Mouse (Mus musculus) thymus, adult 2 months (tissue): Measurements from ENCODE around the gene Trim28. TPM values are rescaled to one million over a fixed set of nuclear protein-coding genes. Genes with fewer than 3 reads are reported as not detected.
A peak's percentile ranks its signal among the peaks of the same experiment; 100 is the strongest.

Experiments
- DNase-seq: peaks from one replicate; pipeline ENCODE4 v3.0.0; 2021
- H3K27ac ChIP-seq: fragments of 200-500 bp; 2 replicates; pipeline ENCODE4 v1.5.1; 2012; ENCODE audit warnings: low read length, control low read depth; ENCODE audit not compliant: control insufficient read depth, insufficient read depth
- H3K27me3 ChIP-seq: fragments of 200-500 bp; 2 replicates; pipeline ENCODE4 v1.6.1; 2012; ENCODE audit warnings: mild to moderate bottlenecking, low read length, moderate library complexity, mixed read lengths; ENCODE audit not compliant: control insufficient read depth, insufficient read depth
- H3K36me3 ChIP-seq: fragments of 200-500 bp; 2 replicates; pipeline ENCODE4 v1.6.1; 2012; ENCODE audit warnings: mild to moderate bottlenecking, low read length, moderate library complexity; ENCODE audit not compliant: control insufficient read depth, insufficient read depth
- H3K4me1 ChIP-seq: fragments of 200-500 bp; replicated peaks from 2 replicates; pipeline ENCODE4 v1.6.1; 2012; ENCODE audit warnings: low read length; ENCODE audit not compliant: control insufficient read depth, insufficient read depth
- H3K4me3 ChIP-seq: fragments of 200-500 bp; 2 replicates; pipeline ENCODE4 v1.5.1; 2012; ENCODE audit warnings: mild to moderate bottlenecking, low read length, control low read depth, moderate library complexity; ENCODE audit not compliant: control insufficient read depth, insufficient read depth
- CTCF ChIP-seq: fragments of 200-500 bp; IDR thresholded peaks from 2 replicates; pipeline ENCODE4 v1.5.1; 2012; ENCODE audit warnings: mild to moderate bottlenecking, control low read depth, low read length, moderate library complexity, borderline replicate concordance; ENCODE audit not compliant: control insufficient read depth, poor library complexity, insufficient read depth; ENCODE audit errors: extremely low read depth
- POLR2A ChIP-seq: fragments of 200-500 bp; IDR thresholded peaks from 2 replicates; pipeline ENCODE4 v1.6.1; 2012; ENCODE audit warnings: mild to moderate bottlenecking, low read length, control low read depth, moderate library complexity; ENCODE audit not compliant: control insufficient read depth, poor library complexity, insufficient read depth; ENCODE audit errors: extremely low read depth
- WGBS: fragments of 180-500 bp; shearing (Covaris S2); methylation state at CpG from one replicate; pipeline ENCODE4 v1.1.7; 2018; 5-methylcytosine and 5-hydroxymethylcytosine counted together
- polyA plus RNA-seq: library from polyadenylated mRNA; depleted of rRNA; stranded (reverse); fragments of >200 nt; gene quantifications from 2 replicates; pipeline ENCODE4 v1.2.3, GENCODE M21; 2012

Trim28 gene
- polyA plus RNA-seq, 1 experiment = 905 TPM

- peaks cover 12% of the 10 kb centered on the region for H3K36me3 ChIP-seq
- WGBS = 3% methylated on average over 31 of the region's 31 CpGs
- peaks cover 21% of the 10 kb centered on the region for H3K4me1 ChIP-seq
- no peaks in the 10 kb centered on the region for H3K27me3 ChIP-seq
- H3K4me3 ChIP-seq = peak overlapping the region; percentile 38
- no peak for TF ChIP-seq CTCF
- no peak for TF ChIP-seq POLR2A
- peak overlapping the region; percentile 56 for H3K27ac ChIP-seq
- peak; percentile 76 for DNase-seq
These were observed 24.0 kb downstream of the Trim28 start for GRCm38 (mm10) chr7:13022773-13023535.

- DNase-seq = peak; percentile 91
- Histone ChIP-seq H3K27ac (peak overlapping the region; percentile 74), H3K36me3 (peaks cover 24% of the 10 kb centered on the region), H3K4me1 (peaks cover 21% of the 10 kb centered on the region), H3K4me3 (peak overlapping the region; percentile 73), H3K27me3 (no peaks in the 10 kb centered on the region)
- TF ChIP-seq POLR2A (peak; percentile 96), CTCF (peak; percentile 35; the same call in 1 of the 2 replicates)
- WGBS = under 1% methylated on average over 94 of the region's 95 CpGs
These were observed 25.2 kb downstream of the Trim28 start for GRCm38 (mm10) chr7:13023928-13024731.

- peak; percentile 82 for DNase-seq
- H3K27me3 ChIP-seq = no peaks in the 10 kb centered on the region
- H3K36me3 ChIP-seq = peaks cover 31% of the 10 kb centered on the region
- peak overlapping the region; percentile 5; the same call in 1 of the 2 replicates for H3K27ac ChIP-seq
- H3K4me3 ChIP-seq = peak overlapping the region; percentile 73
- H3K4me1 ChIP-seq = peaks cover 21% of the 10 kb centered on the region
- WGBS = under 1% methylated on average over 44 of the region's 44 CpGs
- no peak for TF ChIP-seq CTCF
- no peak for TF ChIP-seq POLR2A
These were observed 25.9 kb downstream of the Trim28 start for GRCm38 (mm10) chr7:13024805-13025204.

- 35% methylated on average over 4 of the region's 4 CpGs for WGBS
- H3K4me3 ChIP-seq = peak overlapping the region; percentile 73; the same call in 1 of the 2 replicates
- no peaks in the 10 kb centered on the region for H3K27me3 ChIP-seq
- peaks cover 39% of the 10 kb centered on the region for H3K36me3 ChIP-seq
- no peak overlapping the region for H3K27ac ChIP-seq
- no peak for TF ChIP-seq CTCF
- no peak for TF ChIP-seq POLR2A
- H3K4me1 ChIP-seq = peaks cover 21% of the 10 kb centered on the region
- no peak for DNase-seq
These were observed 26.7 kb downstream of the Trim28 start for GRCm38 (mm10) chr7:13025511-13026112.

- no peak overlapping the region for H3K27ac ChIP-seq
- H3K4me3 ChIP-seq = no peak overlapping the region
- TF ChIP-seq POLR2A (no peak), CTCF (no peak)
- over 99% methylated on average over 4 of the region's 4 CpGs for WGBS
- H3K27me3 ChIP-seq = no peaks in the 10 kb centered on the region
- no peak for DNase-seq
- H3K4me1 ChIP-seq = peaks cover 17% of the 10 kb centered on the region
- H3K36me3 ChIP-seq = peaks cover 56% of the 10 kb centered on the region
These were observed 30.1 kb downstream of the Trim28 start for GRCm38 (mm10) chr7:13028986-13029385.

GRCm38 (mm10) chr7:13031069-13031468 is 32.2 kb downstream of the Trim28 start:
- H3K36me3 ChIP-seq = peaks cover 62% of the 10 kb centered on the region
- no peak for DNase-seq

More at GRCm38 (mm10) chr7:13031069-13031468, 32.2 kb downstream of the Trim28 start:
- TF ChIP-seq POLR2A = no peak
- no peak overlapping the region for H3K27ac ChIP-seq
- H3K27me3 ChIP-seq = no peaks in the 10 kb centered on the region
- 82% methylated on average over 5 of the region's 5 CpGs for WGBS
- H3K4me1 ChIP-seq = peaks cover 16% of the 10 kb centered on the region
- H3K4me3 ChIP-seq = no peak overlapping the region
